Mouse (Mus musculus) effector memory CD4-positive, alpha-beta T cell, adult 7 months (primary cell): ENCODE data around the gene Ptpn18. TPM values are rescaled to one million over a fixed set of nuclear protein-coding genes. Genes with fewer than 3 reads are reported as not detected.

Source experiments
- polyA plus RNA-seq: library from polyadenylated mRNA; unstranded; fragments of 100-300 nt; shearing (Covaris generic); gene quantifications from one replicate; pipeline ENCODE4 v1.2.1, GENCODE M21; 2017

The Ptpn18 gene
- 198 TPM for polyA plus RNA-seq

DNA sequence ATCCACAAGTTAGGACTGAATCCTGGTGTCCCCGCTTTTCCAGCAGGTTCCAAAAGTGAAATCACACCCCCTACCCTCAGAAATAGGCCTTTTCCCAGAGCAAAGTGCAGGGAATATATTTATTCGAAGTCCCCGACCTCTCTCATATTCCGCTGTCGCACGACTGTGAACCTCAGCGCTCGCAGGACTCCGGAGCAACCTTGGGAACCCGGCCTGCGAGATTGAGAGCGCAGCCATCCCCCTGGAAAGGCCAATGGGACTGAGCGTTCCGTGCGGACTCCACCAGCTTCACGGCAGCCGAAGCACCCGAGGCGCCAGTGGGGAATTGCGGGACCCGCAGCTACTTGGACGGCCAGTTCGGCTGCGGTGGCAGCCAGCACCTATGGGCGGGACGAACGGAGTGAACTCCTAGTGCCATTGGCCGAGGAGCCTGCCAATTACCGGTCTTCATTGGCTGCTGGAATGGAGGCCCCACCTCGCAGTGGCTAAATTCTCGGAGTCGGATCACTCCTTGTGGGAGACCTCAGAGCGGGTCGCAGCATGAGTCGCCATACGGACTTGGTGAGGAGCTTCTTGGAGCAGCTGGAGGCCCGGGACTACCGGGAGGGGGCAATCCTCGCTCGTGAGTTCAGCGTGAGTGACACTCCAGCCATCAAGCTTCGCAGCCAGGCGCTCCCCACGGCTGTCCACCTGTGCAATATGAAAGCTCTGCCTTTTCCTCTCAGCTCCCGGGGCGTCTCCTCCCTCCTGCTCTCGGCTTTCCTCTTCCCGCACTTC is at the start of gene Ptpn18:
Gene Ptpn18, plus strand, starts transcription at position 479 of the 777 bp plus-strand sequence.

DNA sequence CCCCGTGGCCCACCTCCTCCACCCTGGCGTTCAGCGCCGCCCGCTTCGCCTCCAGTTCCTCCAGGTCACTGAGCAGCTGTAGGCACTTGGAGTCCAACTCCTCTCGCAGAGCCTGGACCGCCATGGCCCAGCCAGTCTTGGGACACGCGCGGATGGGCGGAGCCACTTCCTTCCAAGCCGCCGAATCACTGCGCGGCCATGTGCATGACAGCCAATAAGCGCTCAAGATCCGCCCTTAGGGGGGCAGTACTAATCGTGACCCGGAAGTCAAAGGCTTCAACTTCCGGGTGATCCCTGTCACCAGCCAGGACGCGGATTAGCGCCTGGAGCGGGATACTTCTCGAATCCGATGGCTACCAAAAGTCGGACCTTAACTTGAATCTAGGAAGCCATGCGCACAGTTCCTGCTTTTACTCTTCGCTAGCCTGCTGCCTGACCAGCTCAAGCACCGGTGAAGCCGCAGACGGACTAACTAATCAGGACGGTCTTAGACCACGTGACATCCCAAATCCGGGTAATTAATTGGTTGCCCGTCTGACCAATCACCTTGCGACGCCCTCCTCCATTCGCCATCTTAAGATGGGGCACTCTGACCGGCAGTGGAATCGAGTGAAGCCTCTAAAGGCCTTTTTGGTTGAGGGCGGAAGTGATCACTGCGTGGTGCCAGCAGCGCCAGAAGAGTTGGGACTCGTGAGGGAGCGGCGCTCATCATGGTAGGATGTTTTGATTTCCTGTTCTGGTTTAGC is 20.2 kb upstream of the Ptpn18 start, which contains the start of the genes Ccdc115 and Imp4:
Gene Ccdc115, minus strand, starts transcription at position 458 of the 746 bp plus-strand sequence.
Gene Imp4, plus strand, starts transcription at position 637 of the 746 bp plus-strand sequence.

Other genes starting within 250 kb of the Ptpn18 start
- 29.7 TPM for gene Ccdc115, start 20.1 kb upstream of the Ptpn18 start, polyA plus RNA-seq
- gene Imp4, start 19.9 kb upstream of the Ptpn18 start, polyA plus RNA-seq: 147 TPM
- gene Prss39, start 38.6 kb downstream of the Ptpn18 start, polyA plus RNA-seq: 0.30 TPM
- not detected for gene Cfc1, start 75.9 kb downstream of the Ptpn18 start, polyA plus RNA-seq
- not detected for gene Prss40, start 101.2 kb downstream of the Ptpn18 start, polyA plus RNA-seq
- not detected for gene Amer3, start 119.9 kb downstream of the Ptpn18 start, polyA plus RNA-seq